Mouse (Mus musculus): ENCODE results near the gene Cdh13. TPM values are rescaled to one million over a fixed set of nuclear protein-coding genes. Genes with fewer than 3 reads are reported as not detected.

Cdh13 gene
- total RNA-seq (2017) = not detected in 3 replicates

DNA sequence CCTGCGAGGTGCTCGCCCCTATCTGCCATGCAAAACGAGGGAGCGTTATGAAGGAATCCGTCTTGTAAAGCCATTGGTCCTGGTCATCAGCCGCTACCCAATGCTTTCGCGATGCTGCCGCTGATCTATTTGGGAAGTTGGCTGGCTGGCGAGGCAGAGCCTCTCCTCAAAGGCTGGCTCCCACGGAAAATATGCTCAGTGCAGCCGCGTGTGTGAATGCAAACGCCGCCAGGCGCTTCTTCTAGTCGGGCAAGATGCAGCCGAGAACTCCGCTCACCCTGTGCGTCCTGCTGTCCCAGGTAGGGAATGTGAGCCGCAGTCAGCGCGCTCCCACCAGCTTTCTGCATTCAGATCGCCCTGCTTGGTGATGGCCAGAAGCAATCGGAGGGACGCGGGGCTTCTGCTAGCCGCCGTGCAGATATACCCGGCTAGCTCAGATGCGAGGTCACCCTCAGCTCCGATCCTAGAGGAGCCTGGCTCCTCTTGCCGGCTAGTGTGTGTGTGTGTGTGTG, at the start of gene Cdh13:
Cdh13 (plus strand) TSS at position 134 of the 512 bp plus-strand sequence.
- ATAC-seq (replicated peaks; ENCODE audit: insufficient number of reproducible peaks, low FRiP score, low TSS enrichment, poor library complexity, severe bottlenecking) = no peak

- no peak for ATAC-seq (replicated peaks; ENCODE audit: insufficient number of reproducible peaks, low FRiP score, low TSS enrichment, poor library complexity, severe bottlenecking)
Observed at GRCm38 (mm10) chr8:118235626-118236025, 47.9 kb upstream of the Cdh13 start.

GRCm38 (mm10) chr8:118237150-118237620, 46.3 kb upstream of the Cdh13 start:
- no peak for ATAC-seq (replicated peaks; ENCODE audit: insufficient number of reproducible peaks, low FRiP score, low TSS enrichment, poor library complexity, severe bottlenecking)

DNA sequence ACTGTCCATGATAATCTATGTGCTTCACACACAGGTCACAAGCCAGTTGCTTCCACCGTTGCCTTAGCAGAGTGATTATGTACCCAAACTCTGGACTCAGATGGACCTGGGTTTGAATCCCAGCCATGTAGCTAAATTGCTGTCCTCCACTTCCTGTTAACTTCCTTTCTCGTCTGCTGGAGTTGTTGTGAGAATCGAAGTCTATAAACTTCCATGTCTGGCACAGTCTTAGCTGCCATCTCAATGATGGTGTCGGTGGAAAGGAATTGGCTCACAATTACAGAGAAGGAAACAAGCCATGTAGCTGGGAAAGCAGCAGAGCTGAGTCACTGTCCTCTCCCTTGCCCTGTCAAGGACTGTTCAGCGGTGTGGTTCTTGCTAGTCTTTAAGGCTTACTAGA, 45.4 kb upstream of the Cdh13 start:
- no peak for ATAC-seq (replicated peaks; ENCODE audit: insufficient number of reproducible peaks, low FRiP score, low TSS enrichment, poor library complexity, severe bottlenecking)

- ATAC-seq (replicated peaks; ENCODE audit: insufficient number of reproducible peaks, low FRiP score, low TSS enrichment, poor library complexity, severe bottlenecking) = no peak
Observed at GRCm38 (mm10) chr8:118239186-118239585, 44.3 kb upstream of the Cdh13 start.

- ATAC-seq (replicated peaks; ENCODE audit: insufficient number of reproducible peaks, low FRiP score, low TSS enrichment, poor library complexity, severe bottlenecking) = no peak
Observed at GRCm38 (mm10) chr8:118249319-118249718, 34.2 kb upstream of the Cdh13 start.

- ATAC-seq (replicated peaks; ENCODE audit: insufficient number of reproducible peaks, low FRiP score, low TSS enrichment, poor library complexity, severe bottlenecking) = no peak
Observed at GRCm38 (mm10) chr8:118249923-118250322, 33.6 kb upstream of the Cdh13 start.

DNA sequence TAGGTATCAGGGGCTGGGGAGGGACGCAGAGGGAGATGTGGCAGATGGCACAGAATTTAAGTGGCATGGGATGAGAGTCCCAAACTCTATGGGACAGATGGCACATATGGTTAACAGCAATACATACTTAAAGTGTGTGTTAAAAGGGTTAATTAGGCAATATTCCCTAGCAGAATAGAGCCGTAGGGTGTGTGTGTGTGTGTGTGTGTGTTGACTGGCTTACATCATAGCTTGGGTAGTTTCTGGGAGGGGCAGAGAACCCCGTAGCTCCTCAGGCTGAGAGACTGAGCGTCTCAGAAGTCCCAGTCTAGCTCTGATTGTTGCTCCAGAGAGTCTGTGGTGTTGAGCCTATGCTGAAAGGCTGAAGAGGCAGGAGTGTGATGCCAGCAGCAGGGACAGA, 20.4 kb upstream of the Cdh13 start:
- no peak for ATAC-seq (replicated peaks; ENCODE audit: insufficient number of reproducible peaks, low FRiP score, low TSS enrichment, poor library complexity, severe bottlenecking)

- ATAC-seq (replicated peaks; ENCODE audit: insufficient number of reproducible peaks, low FRiP score, low TSS enrichment, poor library complexity, severe bottlenecking) = no peak
Observed at GRCm38 (mm10) chr8:118270751-118271402, 12.7 kb upstream of the Cdh13 start.

DNA sequence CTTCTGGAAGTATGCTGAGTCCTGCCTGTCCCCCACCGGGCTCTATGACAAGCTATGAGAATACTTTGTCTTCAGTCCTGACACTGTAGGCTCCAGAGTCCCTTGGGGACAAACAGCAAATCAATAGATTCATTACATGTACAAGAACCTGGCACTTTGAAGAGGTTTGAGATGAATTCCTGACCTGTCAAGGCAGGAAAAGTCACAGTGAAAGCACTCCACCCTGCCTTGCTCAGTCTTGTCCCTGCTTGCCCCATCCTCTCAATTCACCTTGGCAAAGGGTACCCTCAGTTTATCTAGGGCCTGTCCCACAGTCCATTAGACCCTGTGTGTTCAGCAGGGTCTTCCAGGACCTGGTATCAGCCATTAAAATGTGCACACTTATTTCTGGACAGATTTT, 11.0 kb upstream of the Cdh13 start:
- ATAC-seq (replicated peaks; ENCODE audit: insufficient number of reproducible peaks, low FRiP score, low TSS enrichment, poor library complexity, severe bottlenecking) = no peak

DNA sequence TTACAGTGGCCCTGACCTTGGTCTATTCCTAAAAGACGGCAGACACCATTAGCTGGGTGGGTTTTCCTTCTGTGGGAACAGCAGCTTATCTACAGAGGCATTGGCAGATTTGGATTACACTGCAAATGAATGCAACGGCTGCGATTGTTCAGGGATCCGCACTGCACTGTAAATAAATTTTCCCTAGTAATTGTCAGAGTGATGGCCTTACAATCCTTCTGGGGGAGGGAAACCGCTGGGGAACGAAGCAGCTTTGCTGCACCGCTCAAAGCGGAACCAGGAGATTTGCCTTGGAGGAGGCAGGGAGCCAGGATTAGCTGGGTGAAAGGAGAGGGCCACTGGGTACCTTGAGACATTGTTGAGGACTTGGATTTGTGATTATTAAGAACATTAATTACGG, 9.3 kb upstream of the Cdh13 start:
- no peak for ATAC-seq (replicated peaks; ENCODE audit: insufficient number of reproducible peaks, low FRiP score, low TSS enrichment, poor library complexity, severe bottlenecking)

- no peak for ATAC-seq (replicated peaks; ENCODE audit: insufficient number of reproducible peaks, low FRiP score, low TSS enrichment, poor library complexity, severe bottlenecking)
Observed at GRCm38 (mm10) chr8:118274688-118275087, 8.8 kb upstream of the Cdh13 start.

GRCm38 (mm10) chr8:118284112-118285029, 838 bp downstream of the Cdh13 start:
- no peak for ATAC-seq (replicated peaks; ENCODE audit: insufficient number of reproducible peaks, low FRiP score, low TSS enrichment, poor library complexity, severe bottlenecking)

GRCm38 (mm10) chr8:118285596-118286281, 2.2 kb downstream of the Cdh13 start:
- no peak for ATAC-seq (replicated peaks; ENCODE audit: insufficient number of reproducible peaks, low FRiP score, low TSS enrichment, poor library complexity, severe bottlenecking)

DNA sequence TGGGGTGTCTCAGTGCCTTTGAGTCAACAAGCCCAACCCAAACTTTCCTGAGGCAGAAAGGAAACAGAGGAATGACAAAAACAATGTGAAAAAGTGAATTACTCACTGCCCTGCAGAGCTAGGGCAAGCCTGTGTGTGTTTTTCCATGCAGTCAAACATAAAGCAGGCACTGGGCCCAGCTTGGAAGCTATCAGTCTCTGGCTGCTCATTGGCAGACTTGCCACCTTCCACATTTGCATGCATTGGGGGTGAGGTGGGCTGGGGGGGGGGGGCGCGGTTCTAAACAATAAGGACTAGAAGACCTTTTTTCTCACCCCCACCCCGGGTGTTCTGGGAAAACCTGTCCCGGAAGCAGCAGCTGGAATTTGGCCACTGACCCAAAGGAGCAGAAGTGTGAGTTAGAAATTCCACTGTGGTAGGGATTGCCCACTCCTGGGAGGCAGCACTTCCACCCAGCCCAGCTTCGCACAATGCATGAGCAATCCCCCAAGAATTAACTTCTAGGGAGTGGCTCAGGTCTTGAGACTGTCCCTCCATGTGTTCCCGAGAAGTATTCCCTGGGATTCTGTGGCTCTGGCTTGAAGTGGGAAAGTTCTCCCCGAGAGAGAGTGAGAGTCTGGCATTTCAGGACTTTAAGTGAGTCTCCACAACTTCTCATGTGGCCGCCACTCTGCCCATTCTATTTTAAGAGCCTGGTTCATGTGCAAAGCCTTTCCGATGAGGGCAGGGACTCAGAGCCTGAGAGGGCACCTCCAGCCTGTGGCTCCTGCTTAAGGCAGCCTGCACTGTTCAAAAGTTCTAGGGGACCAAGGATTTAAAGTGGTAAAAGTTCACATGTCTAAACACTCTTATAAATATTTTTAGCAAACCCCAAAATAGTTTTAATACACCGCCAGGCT, 3.0 kb downstream of the Cdh13 start:
- no peak for ATAC-seq (replicated peaks; ENCODE audit: insufficient number of reproducible peaks, low FRiP score, low TSS enrichment, poor library complexity, severe bottlenecking)

DNA sequence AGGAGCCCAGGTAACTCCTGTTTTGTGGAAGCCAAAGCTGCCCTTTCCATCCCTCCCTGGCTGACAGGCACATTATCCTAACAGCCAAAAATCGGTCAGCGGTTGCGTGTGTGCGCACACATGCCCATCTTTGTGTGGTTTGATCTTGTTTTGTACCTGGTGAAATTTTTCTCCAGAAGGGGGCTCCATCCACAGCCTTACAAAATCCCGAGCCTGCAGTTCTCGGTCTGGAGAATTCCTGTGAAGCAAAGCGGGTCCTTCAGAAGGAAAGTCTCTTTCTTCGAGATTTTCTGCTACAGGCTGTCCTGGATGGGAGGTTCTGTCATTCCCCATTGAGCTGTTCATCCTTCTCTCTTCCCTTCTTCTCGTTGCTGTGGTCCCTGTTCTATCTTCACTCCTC, 4.0 kb downstream of the Cdh13 start:
- ATAC-seq (replicated peaks; ENCODE audit: insufficient number of reproducible peaks, low FRiP score, low TSS enrichment, poor library complexity, severe bottlenecking) = no peak

DNA sequence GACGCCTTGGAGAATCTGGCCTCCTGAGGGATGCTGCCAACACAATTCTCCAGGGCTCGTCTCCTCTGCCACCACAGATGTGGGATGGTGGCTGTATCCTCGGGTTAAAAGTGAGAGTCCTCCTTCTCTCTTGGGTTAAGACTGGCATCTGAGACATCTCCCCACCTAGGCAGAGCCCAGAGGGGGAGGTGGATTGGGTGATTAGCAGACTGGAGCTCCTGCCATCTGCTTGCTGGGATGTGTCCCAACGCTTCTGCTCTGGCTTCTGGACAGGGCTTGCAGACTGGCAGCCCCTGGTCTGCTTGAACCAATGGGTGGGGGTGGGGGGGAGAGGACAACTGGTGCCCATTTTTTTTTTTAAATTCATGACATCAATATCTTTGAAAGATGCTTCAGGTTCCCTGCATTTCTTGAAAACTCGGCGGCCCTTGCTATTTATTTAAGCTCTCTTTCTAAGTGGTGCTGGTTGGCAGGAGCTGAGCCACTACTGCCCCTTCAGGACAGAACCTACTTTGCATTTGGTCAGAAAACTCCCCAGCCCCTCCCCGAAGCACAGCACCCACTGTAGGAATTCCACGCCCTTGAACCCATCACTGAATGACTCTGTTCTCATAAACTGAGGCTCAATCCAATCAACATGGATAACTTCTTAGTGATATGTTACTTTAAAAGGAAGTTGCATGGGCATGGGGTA, 4.9 kb downstream of the Cdh13 start:
- ATAC-seq (replicated peaks; ENCODE audit: insufficient number of reproducible peaks, low FRiP score, low TSS enrichment, poor library complexity, severe bottlenecking) = no peak

DNA sequence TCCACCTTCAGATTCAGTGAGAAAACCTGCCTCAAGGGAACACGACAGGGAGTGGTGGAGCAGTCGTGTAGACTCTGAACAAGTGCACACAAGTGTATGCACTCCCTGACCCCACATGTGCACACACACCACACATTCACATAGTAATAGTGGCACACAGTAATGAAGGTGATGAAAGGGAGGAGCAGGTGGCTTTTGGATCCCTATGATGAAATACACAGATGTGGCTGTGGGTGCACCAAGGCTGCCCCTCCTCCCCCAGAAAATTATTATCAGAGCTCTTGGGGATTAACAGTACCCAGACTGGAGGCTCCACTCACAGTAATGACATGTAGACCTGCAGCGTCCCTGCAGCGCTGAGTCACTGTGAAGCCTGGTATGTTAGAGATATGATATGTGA, 5.6 kb downstream of the Cdh13 start:
- no peak for ATAC-seq (replicated peaks; ENCODE audit: insufficient number of reproducible peaks, low FRiP score, low TSS enrichment, poor library complexity, severe bottlenecking)

Measured in monocyte, adult 5-6 weeks (primary cell).